Mouse (Mus musculus) testis, adult 2 months (tissue): ENCODE measurements around the gene Tead3.

ENCODE experiments used
- CTCF ChIP-seq: fragments of 200-500 bp; IDR thresholded peaks from 2 replicates; pipeline ENCODE4 v1.5.1; 2012; ENCODE audit warnings: low read depth, mild to moderate bottlenecking, inconsistent platforms, low read length, moderate library complexity; ENCODE audit not compliant: control insufficient read depth, insufficient read depth, insufficient replicate concordance
- POLR2A ChIP-seq: fragments of 200-500 bp; IDR thresholded peaks from 2 replicates; pipeline ENCODE4 v1.6.1; 2012; ENCODE audit warnings: low read depth, mild to moderate bottlenecking, inconsistent platforms, low read length, moderate library complexity; ENCODE audit not compliant: control insufficient read depth

DNA sequence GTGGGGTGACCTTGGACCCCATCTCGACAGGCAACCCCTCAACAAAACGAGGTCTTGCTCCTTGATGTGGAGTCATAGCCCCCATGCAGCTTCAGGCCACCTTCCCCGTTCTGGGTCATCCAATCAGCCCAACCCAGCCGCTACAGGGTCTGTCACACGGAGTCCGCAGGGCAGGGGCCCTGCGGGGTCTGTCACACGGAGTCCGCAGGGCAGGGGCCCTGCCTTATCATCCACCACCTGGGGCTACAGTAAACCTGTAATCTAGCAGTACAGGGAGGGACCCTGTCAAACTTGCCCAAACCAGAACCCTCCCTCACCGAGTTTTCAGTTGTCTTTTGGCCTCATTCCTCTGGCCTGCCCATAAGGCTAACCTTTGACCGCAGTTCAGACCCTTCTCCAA lies 1.4 kb upstream of the Tead3 start:
- no peak for TF ChIP-seq POLR2A
- no peak for TF ChIP-seq CTCF
